Mouse (Mus musculus) c-Kit-negative CD71-positive TER-119-positive erythroid progenitor cells, embryonic 14.5 days (primary cell): ENCODE measurements around the gene Dqx1.
A peak's percentile ranks its signal among the peaks of the same experiment; 100 is the strongest.

Experiments used
- DNase-seq: peaks from one replicate; pipeline ENCODE4 v3.0.0-alpha.2; 2013; ENCODE audit warnings: low read depth, low spot score

Dqx1 gene

DNA sequence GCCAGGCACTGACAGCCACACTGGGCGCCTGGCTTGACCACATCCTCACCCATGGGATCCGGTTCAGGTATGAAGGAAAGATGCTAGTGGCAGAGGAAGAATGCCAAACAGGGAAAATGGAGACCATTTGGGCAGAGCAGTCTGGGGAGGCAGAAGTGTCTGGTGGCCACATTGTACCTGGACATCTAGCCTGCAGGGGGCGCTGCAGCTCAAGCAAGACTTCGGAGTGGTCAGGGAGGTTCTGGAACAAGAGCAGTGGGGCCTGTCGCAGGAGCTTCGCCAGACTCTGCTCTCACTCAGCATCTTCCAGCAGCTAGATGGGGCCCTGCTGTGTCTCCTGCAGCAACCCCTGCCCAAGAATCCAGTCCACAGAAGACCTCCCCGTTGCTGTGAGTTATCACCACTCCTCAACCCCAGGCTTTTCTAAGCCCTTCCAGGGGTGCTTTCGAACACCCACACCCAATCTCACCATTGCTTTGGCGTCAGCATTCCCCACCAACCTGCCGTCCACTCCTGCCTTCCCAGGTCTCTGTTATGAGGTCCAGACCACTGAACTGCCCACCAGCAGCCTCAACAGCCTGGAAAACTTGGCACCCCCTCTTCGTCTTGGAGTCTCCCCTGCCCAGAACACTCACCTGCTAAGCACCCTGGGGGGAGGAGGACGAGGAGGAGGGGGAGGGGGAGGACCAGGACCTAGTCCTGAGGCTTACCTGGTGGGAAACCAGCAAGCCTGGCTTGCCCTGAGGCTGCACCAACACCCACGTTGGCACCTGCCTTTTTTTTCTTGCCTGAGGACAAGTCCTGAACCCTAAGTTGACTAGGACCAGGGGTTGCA, 50.1 kb downstream of the Dqx1 start:
- peak; percentile 73 for DNase-seq

DNA sequence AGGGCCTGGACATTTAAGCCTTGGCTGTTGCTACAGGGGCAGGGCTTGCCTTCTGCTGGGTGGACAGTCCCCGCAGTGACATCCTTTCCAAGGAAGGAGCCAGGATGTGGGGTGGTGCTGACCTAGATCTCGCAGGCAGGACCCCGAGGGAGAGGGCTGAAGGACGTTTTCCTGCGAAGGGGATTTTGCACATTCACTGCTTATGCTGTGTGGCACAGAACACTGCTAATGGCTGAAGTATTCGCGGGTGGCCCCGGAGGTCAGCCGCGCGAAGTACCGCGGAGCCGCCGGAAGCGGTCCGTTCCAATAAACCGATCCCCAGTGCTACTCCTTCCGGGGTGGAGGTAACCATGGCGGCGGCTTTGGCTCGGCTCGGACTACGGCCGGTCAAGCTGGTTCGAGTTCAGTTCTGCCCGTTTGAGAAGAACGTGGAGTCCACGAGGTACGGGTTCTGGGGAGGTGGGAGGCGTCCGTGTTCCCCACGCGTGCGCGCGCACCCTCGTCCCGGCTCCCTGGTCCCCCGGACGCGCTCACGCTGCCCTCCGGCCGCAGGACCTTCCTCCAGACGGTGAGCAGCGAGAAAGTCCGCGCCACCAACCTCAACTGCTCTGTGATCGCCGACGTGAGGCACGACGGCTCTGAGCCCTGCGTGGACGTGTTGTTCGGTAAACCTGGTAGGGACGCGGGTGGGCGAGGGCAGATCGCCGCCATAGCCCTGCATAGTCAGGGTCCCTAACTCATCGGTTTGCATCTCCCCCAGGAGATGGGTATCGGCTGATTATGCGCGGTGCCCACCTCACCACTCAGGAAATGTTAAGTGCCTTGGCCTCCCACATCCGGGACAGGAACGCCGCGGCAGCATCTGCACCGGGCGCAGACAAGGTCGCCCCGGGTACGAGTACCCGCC, 51.4 kb downstream of the Dqx1 start, which contains the start of gene Mrpl53:
TSS of gene Mrpl53 (plus strand) at position 279 of the 907 bp plus-strand sequence.
- DNase-seq = no peak

DNA sequence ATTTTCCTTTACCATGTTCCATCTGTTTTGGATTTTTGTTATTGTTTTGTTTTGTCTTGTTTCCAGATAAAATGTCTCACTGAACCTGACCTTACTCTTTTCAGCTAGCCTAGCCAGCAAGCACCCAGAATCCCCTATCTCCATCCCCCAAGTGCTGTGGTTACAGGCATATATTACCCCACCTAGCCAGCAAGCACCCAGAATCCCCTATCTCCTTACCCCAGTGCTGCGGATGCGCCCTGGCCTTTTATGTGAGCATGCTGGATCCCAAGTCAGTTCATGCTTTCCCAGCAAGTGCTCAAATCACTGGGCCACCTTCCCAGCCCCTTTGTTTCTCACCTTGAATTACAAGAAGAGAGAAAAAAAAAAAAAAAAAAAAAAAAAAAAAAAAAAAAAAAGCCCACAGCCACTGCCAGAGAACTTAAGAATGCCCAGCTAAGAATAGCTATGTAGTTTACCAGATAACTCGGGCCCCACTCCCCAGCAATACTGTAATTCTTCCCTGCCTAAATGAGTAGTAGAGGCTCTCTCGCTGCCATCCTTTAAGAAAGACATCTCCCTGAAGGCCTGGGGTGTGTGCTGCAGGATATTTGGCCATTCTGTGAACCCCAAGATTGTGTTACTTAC, 54.0 kb downstream of the Dqx1 start:
- DNase-seq = no peak

DNA sequence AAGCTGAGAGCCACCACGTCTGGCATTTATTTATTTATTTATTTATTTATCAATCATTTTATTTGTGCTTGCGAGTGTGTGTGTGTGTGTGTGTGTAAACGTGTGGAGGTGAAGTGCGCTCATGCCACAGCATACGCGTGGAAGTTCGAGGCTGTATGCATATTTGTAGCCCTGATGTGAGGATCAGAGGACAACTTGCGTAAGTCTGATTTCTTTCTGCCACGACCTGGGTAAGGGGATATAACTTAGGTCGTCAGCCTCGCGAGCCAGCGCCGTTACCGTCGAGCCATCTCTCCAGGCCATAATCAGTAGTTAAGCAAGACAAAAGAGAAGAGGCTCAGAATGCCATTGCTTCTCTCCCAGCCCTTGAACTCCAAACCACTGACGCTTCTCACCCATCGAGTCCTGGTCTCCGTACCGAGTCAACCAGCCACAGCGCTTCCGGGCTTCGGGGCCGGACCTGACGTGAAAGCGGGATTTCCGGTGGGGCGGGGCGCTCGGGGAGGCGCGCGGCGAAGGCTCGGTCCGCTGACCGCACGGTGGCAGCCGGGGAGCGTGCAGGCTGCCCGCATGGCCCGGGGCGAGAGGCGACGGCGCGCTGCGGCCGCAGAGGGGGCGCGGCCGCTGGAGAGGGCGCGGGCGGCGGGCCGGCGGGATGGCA, 57.5 kb downstream of the Dqx1 start, which contains the start of gene Mogs:
TSS of gene Mogs (plus strand) at position 486 of the 661 bp plus-strand sequence.
- peak; percentile 74 for DNase-seq

DNA sequence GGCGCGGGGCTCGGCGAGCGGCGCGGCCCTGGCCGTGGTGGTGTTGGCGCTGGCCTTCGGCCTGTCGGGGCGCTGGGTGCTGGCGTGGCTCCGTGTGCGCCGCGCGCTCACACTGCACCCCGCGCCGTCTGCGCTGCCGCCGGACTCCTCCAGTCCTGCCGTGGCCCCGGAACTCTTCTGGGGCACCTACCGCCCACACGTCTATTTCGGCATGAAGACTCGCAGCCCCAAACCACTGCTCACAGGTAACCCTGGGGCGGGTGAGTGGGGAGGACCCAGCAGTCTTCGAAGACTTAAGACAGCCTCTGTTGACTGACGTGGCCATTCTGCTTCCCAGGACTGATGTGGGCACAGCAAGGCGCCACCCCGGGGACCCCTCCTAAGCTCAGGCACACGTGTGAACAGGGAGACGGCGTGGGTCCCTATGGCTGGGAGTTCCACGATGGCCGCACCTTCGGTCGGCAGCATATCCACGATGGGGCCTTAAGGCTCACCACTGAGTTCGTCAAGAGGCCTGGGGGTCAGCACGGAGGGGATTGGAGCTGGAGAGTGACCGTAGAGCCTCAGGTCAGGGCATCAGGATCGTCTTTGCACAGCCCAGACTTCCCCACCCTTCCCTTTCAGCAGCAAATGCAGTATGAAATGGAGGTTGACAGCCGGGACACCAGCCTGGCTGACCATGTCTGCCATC, 58.2 kb downstream of the Dqx1 start:
- DNase-seq = no peak

DNA sequence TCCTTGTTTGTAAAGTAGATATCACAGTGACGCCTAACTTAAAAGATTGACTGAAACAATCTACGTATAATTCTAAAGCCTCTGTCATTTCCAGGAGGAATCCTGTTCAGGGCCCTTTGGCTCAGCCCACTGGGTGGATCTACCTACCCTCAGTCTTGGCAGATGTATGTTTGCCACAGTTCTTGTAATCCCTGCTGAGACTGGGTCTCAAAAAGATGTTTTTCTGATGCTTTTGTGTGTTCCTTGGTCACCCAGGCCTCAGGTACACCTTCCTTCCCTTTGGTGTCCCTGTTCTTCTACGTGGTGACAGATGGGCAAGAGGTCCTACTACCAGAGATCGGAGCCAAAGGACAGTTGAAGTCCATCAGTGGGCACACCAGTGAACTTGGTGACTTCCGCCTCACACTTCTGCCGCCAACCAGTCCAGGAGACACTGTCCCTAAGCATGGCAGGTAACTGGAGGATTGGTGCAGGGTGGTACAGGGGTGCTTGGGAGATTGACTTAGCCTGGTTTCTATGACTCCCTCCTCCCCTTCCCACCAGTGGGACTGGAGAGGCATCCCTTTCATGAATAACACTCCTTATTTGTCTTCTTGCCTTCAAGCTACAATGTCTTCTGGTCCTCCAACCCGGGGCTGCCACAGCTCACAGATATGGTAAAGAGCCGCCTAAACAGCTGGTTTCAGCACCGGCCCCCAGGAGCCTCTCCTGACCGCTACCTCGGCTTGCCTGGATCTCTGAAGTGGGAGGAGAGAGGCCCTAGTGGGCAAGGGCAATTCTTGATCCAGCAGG, 58.9 kb downstream of the Dqx1 start:
- no peak for DNase-seq
